Mouse (Mus musculus): Measurements from ENCODE around the gene Lbhd2. TPM values are rescaled to one million over a fixed set of nuclear protein-coding genes. Genes with fewer than 3 reads are reported as not detected.

Gene Lbhd2
- total and polyA plus RNA-seq, 3 experiments = not detected

- H3K79me2 ChIP-seq (ENCODE audit: control insufficient read depth, insufficient read depth, low read length, poor library complexity) = no peaks in the 10 kb centered on the region
- H3K9ac ChIP-seq (ENCODE audit: control insufficient read depth, low read depth, low read length, poor library complexity, severe bottlenecking) = no peak overlapping the region
- peaks cover 0 to 9% of the 10 kb centered on the region in 2 experiments; a peak in 2 of 4 replicates for H3K36me3 ChIP-seq (ENCODE audit: control insufficient read depth in 1 of 2, insufficient read depth in 2 of 2, low read length in 2 of 2)
- no peaks in the 10 kb centered on the region for H3K27me3 ChIP-seq (ENCODE audit: control insufficient read depth in 1 of 2, insufficient read depth in 2 of 2, low read length in 2 of 2)
- no peak for DNase-seq (ENCODE audit: low read depth, low spot score)
- TF ChIP-seq MXI1 (IDR thresholded peaks at IDR 0.05; ENCODE audit: low read depth, low read length) (no peak), POLR2A (IDR thresholded peaks at IDR 0.05; ENCODE audit: control insufficient read depth in 1 of 2, insufficient read depth in 1 of 2, low read depth in 1 of 2, low read length in 2 of 2, poor library complexity in 1 of 2) (no peak), ZMIZ1 (IDR thresholded peaks at IDR 0.05; ENCODE audit: low read depth, low read length) (no peak), TAL1 (IDR thresholded peaks at IDR 0.05; ENCODE audit: low read length) (no peak), SIN3A (IDR thresholded peaks at IDR 0.05; ENCODE audit: low read length) (no peak), MEF2A (IDR thresholded peaks at IDR 0.05; ENCODE audit: extremely low read depth, insufficient replicate concordance, low read depth, low read length, poor library complexity, severe bottlenecking) (no peak), POLR2AphosphoS5 (IDR thresholded peaks at IDR 0.05; ENCODE audit: borderline replicate concordance, low read depth, low read length) (no peak), RAD21 (IDR thresholded peaks at IDR 0.05; ENCODE audit: low read depth, low read length) (no peak), NELFE (IDR thresholded peaks at IDR 0.05; ENCODE audit: low read depth, low read length) (no peak), UBTF (IDR thresholded peaks at IDR 0.05; ENCODE audit: borderline replicate concordance, insufficient read depth, low read depth, low read length) (no peak), USF2 (IDR thresholded peaks at IDR 0.05; ENCODE audit: borderline replicate concordance in 1 of 2, insufficient read depth in 1 of 2, low read depth in 1 of 2, low read length in 2 of 2) (no peak), HCFC1 (IDR thresholded peaks at IDR 0.05; ENCODE audit: low read depth, low read length) (no peak)
- H3K4me3 ChIP-seq (ENCODE audit: control insufficient read depth in 1 of 2, insufficient read depth in 1 of 2, low read depth in 2 of 2, low read length in 2 of 2) = no peak overlapping the region
- peaks cover 8 to 22% of the 10 kb centered on the region in 2 experiments for H3K4me1 ChIP-seq (ENCODE audit: control insufficient read depth in 1 of 2, insufficient read depth in 2 of 2, low read length in 2 of 2)
- H3K9me3 ChIP-seq (replicated peaks; ENCODE audit: insufficient read depth, low read length) = no peaks in the 10 kb centered on the region
- no peak overlapping the region for H3K27ac ChIP-seq (ENCODE audit: control insufficient read depth, low read depth, low read length)
These were observed 22.6 kb downstream of the Lbhd2 start for GRCm38 (mm10) chr12:111428961-111429911.

DNA sequence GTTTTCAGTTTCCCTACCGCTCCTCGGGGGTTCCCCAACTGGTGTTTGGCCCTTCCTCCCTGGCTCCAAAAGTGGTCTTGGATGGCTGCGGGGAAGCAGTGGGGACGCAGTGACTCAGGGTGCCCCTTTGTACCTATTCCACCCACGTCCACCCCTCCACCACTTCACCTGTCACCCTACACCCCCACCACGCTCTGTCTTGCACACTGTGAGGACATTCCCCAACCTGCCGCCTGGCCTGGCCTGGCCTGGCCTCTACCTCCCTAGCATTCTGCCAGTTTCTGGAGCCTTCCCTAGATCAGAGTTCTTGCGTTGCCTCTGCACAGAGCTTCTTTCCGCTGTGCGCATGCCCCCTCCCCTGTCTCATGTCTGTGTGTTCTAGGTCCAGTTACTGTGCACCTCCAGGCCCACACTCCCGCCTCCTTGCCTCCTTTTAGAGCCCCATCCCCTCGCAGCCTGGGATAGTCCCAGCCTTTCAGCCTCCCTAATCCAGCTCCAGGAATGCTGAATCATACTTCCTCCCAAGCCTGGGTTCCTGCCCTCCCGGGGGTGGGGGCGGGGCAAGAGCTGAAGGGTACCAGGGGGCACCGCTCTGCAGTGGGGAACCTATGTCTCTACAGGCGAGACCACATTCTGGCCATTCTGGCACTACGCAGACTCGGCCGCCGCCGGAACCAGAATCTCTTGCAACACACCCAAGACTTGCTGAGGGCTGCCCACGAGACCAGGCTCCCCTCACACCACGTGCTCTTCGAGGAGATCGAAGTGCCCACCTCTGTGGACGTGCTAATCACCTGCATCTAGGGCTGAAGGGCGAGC lies 23.6 kb downstream of the Lbhd2 start:
- H3K27ac ChIP-seq (ENCODE audit: control insufficient read depth, low read depth, low read length) = no peak overlapping the region
- H3K36me3 ChIP-seq (ENCODE audit: control insufficient read depth in 1 of 2, insufficient read depth in 2 of 2, low read length in 2 of 2) = peaks cover 0 to 15% of the 10 kb centered on the region in 2 experiments; a peak in 2 of 4 replicates

More for the DNA sequence above, 23.6 kb downstream of the Lbhd2 start:
- Histone ChIP-seq H3K4me1 (ENCODE audit: control insufficient read depth in 1 of 2, insufficient read depth in 2 of 2, low read length in 2 of 2) (peaks cover 11 to 32% of the 10 kb centered on the region in 2 experiments), H3K4me3 (ENCODE audit: control insufficient read depth in 1 of 2, insufficient read depth in 1 of 2, low read depth in 2 of 2, low read length in 2 of 2) (no peak overlapping the region), H3K27me3 (ENCODE audit: control insufficient read depth in 1 of 2, insufficient read depth in 2 of 2, low read length in 2 of 2) (no peaks in the 10 kb centered on the region), H3K9ac (ENCODE audit: control insufficient read depth, low read depth, low read length, poor library complexity, severe bottlenecking) (no peak overlapping the region), H3K9me3 (replicated peaks; ENCODE audit: insufficient read depth, low read length) (no peaks in the 10 kb centered on the region), H3K79me2 (ENCODE audit: control insufficient read depth, insufficient read depth, low read length, poor library complexity) (no peaks in the 10 kb centered on the region; the same call in 1 of the 2 replicates)
- no peak for DNase-seq (ENCODE audit: low read depth, low spot score)
- no peak for TF ChIP-seq MAX (IDR thresholded peaks at IDR 0.05; ENCODE audit: low read length)
- no peak for TF ChIP-seq EP300 (IDR thresholded peaks at IDR 0.05; ENCODE audit: low read depth in 1 of 2, low read length in 2 of 2)
- no peak for TF ChIP-seq MAZ (IDR thresholded peaks at IDR 0.05; ENCODE audit: low read depth, low read length)
- no peak for TF ChIP-seq CTCF (IDR thresholded peaks at IDR 0.05 in 2 of 3, conservative IDR thresholded peaks at IDR 0.05 in 1 of 3; ENCODE audit: control insufficient read depth in 1 of 3, insufficient read depth in 1 of 3, low read depth in 2 of 3, low read length in 3 of 3, poor library complexity in 1 of 3, severe bottlenecking in 1 of 3)
- TF ChIP-seq POLR2A (IDR thresholded peaks at IDR 0.05; ENCODE audit: control insufficient read depth in 1 of 2, insufficient read depth in 1 of 2, low read depth in 1 of 2, low read length in 2 of 2, poor library complexity in 1 of 2) = no peak
- no peak for TF ChIP-seq ETS1 (IDR thresholded peaks at IDR 0.05; ENCODE audit: low read depth, low read length)
- no peak for TF ChIP-seq ZKSCAN1 (IDR thresholded peaks at IDR 0.05; ENCODE audit: low read depth, low read length)
- no peak for TF ChIP-seq MYC (IDR thresholded peaks at IDR 0.05; ENCODE audit: low read depth, low read length)
- no peak for TF ChIP-seq USF2 (IDR thresholded peaks at IDR 0.05; ENCODE audit: borderline replicate concordance in 1 of 2, insufficient read depth in 1 of 2, low read depth in 1 of 2, low read length in 2 of 2)
- no peak for TF ChIP-seq CHD2 (IDR thresholded peaks at IDR 0.05; ENCODE audit: low read length)
- TF ChIP-seq MAFK (IDR thresholded peaks at IDR 0.05; ENCODE audit: borderline replicate concordance, low read depth, low read length) = no peak
- TF ChIP-seq MYB (IDR thresholded peaks at IDR 0.05; ENCODE audit: low read depth, low read length) = no peak
- TF ChIP-seq ZNF384 (IDR thresholded peaks at IDR 0.05; ENCODE audit: low read depth, low read length) = no peak
- TF ChIP-seq RCOR1 (IDR thresholded peaks at IDR 0.05; ENCODE audit: low read depth, low read length) = no peak

Data from MEL (cell line).